Mouse (Mus musculus): ENCODE results near the gene Draxin.

DNA sequence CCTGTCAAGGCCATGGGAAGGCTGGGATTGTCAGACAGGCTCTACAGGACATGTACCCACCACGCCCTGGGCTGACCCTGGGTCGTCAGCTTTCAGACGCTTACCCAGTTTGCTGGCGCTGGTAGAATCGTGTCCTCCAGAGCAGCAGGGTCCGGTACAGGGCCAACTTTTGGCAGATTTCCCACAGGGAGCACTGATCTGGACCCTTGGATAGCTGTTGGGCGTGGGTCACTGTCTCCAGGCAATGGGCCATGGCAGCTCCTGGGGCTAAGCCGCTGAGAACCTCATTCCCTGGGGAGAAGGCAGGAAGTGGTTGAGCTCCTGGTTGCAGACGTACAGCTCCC, 64.1 kb downstream of the Draxin start:
- no peak for TF ChIP-seq CTCF (IDR thresholded peaks at IDR 0.05; ENCODE audit: borderline replicate concordance, insufficient read depth, low read length)
- TF ChIP-seq POLR2A (IDR thresholded peaks at IDR 0.05; ENCODE audit: low read depth, low read length): no peak

All from embryonic fibroblast, embryonic 13.5 days (primary cell).